Mouse (Mus musculus) heart, embryonic 16.5 days (tissue): ENCODE measurements around the gene Vwa5b1. TPM values are rescaled to one million over a fixed set of nuclear protein-coding genes. Genes with fewer than 3 reads are reported as not detected.

Experiments used
- ATAC-seq: fragments of 200-750 bp; cut with Nextera tagmentation; replicated peaks from 2 replicates; pipeline ENCODE4 v1.8.0; 2017; ENCODE audit warnings: moderate number of reproducible peaks; ENCODE audit not compliant: insufficient read depth, low FRiP score; ENCODE audit errors: extremely low read depth
- H3K27ac ChIP-seq: fragments of 300-500 bp; sonication (generic); 2 replicates; pipeline ENCODE4 v1.5.1; 2014; ENCODE audit warnings: mild to moderate bottlenecking, low read length, control low read depth, moderate library complexity
- H3K27me3 ChIP-seq: fragments of 300-500 bp; sonication (generic); 2 replicates; pipeline ENCODE4 v1.6.1; 2014; ENCODE audit warnings: low read length, mixed read lengths; ENCODE audit not compliant: control insufficient read depth, insufficient read depth
- H3K36me3 ChIP-seq: fragments of 300-500 bp; sonication (generic); 2 replicates; pipeline ENCODE4 v1.6.1; 2014; ENCODE audit not compliant: control insufficient read depth, insufficient read depth
- H3K4me1 ChIP-seq: fragments of 300-500 bp; sonication (generic); 2 replicates; pipeline ENCODE4 v1.6.1; 2014; ENCODE audit warnings: low read length, mixed read lengths; ENCODE audit not compliant: control insufficient read depth, insufficient read depth
- H3K4me2 ChIP-seq: fragments of 300-500 bp; sonication (generic); 2 replicates; pipeline ENCODE4 v1.6.1; 2014; ENCODE audit warnings: low read depth, mild to moderate bottlenecking, control low read depth, low read length
- H3K4me3 ChIP-seq: fragments of 300-500 bp; sonication (generic); 2 replicates; pipeline ENCODE4 v1.5.1; 2014; ENCODE audit warnings: mild to moderate bottlenecking, control low read depth, low read length
- H3K9ac ChIP-seq: fragments of 300-500 bp; sonication (generic); 2 replicates; pipeline ENCODE4 v1.6.1; 2014; ENCODE audit warnings: low read length, control low read depth
- H3K9me3 ChIP-seq: fragments of 300-500 bp; sonication (generic); replicated peaks from 2 replicates; pipeline ENCODE4 v1.6.1; 2016; ENCODE audit warnings: low read length; ENCODE audit not compliant: control insufficient read depth
- WGBS: fragments of 180-500 bp; shearing (Covaris S2); extraction: QIAGEN DNeasy Blood & Tissue Kit; methylation state at CpG from one replicate; pipeline ENCODE4 v1.1.7; 2014; 5-methylcytosine and 5-hydroxymethylcytosine counted together
- polyA plus RNA-seq: library from polyadenylated mRNA; unstranded; fragments of >200 nt; fragmentation: Nextera tagmentation; extraction: Ambion mirVana; gene quantifications from 2 replicates; pipeline ENCODE4 v1.2.1, GENCODE M21; 2015

Gene Vwa5b1
- polyA plus RNA-seq, 1 experiment from 2014 or later, result 0.08 TPM

DNA sequence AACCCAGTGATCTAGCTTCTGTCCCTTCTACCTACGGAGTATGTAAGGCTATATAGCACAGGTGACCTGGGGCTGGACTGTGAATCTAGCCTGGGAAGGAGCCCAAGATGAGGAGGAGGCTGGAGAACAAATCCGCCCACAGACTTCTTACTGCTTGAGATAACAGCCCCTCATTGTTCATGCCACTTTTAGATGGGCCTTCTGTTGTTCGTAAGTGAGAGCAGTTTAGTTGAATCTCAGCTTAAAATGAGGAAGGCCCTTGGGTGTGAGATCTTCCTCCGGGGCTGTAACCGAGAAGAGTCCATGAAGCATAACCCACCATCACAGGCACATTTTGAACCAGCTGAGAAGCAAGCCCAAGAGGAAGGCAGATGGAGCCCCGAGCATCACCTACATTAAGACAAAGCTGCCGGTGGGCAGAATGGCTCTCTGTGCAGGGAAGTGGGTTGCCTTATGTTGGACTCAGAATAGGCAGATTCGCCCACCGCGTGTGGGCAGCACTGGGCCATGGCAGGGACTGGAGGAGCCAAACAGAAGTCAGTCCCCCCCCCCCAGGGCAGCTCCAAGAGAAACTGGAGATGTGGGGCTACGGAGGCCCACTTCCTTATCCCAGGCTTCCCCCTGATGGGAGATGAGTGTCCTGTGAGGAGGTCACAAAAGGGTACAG is 24.4 kb upstream of the Vwa5b1 start:
- Histone ChIP-seq H3K36me3 (no peaks in the 10 kb centered on the region), H3K9me3 (no peaks in the 10 kb centered on the region), H3K4me2 (no peak overlapping the region), H3K4me1 (no peaks in the 10 kb centered on the region), H3K4me3 (no peak overlapping the region), H3K27ac (no peak overlapping the region), H3K9ac (no peak overlapping the region), H3K27me3 (no peaks in the 10 kb centered on the region; the same call in 1 of the 2 replicates)
- no peak for ATAC-seq
- WGBS, result 62% methylated on average over 11 of the region's 11 CpGs

DNA sequence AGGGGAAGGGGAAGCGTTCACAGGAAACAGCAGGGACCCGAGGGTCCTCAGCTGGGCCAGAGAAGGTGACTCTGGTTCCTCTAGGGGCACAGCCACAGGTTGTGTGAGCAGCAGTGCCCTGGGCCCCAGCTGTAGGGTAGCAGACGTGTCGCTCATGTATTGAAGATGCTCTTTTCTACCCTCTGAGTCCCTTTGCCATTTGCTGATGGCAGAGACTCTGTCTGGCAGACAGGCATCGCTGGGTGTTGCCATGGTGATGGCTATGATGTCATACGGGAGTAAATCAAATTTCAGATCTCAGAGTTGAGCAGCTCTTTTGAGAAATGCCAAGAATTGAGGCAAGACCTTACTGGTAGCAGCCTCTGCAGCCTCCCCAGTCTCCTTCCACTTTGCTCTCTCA is 17.4 kb upstream of the Vwa5b1 start:
- no peaks in the 10 kb centered on the region for H3K4me1 ChIP-seq
- H3K27ac ChIP-seq, result no peak overlapping the region
- no peak overlapping the region for H3K9ac ChIP-seq
- H3K9me3 ChIP-seq, result no peaks in the 10 kb centered on the region
- no peak overlapping the region for H3K4me2 ChIP-seq
- WGBS, result 42% methylated on average over 6 of the region's 6 CpGs
- ATAC-seq, result no peak
- H3K27me3 ChIP-seq, result no peaks in the 10 kb centered on the region
- no peaks in the 10 kb centered on the region for H3K36me3 ChIP-seq
- no peak overlapping the region for H3K4me3 ChIP-seq

DNA sequence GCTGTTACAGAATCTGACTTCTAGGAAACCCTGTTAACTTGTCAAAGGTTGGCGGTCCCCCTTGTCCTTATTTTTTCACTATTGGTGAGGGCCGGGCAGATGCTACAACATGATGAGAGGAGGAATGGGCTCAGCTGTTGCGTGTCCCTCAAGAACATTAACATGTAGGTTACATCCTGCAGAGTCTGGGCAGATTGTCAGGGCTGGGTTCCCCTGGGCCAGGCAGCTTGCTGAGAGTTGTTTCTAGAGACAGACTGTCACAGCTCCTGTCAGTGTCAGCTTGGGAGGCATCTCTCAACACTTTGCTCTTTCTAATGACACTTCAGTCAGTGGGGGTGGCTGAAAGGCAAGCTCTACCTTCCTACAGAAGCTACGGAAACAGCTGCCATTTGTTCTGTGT is 16.2 kb upstream of the Vwa5b1 start:
- ATAC-seq, result no peak
- H3K36me3 ChIP-seq, result no peaks in the 10 kb centered on the region
- no peak overlapping the region for H3K4me3 ChIP-seq
- WGBS, result 77% methylated on average over 4 of the region's 4 CpGs
- H3K9me3 ChIP-seq, result no peaks in the 10 kb centered on the region
- H3K9ac ChIP-seq, result no peak overlapping the region
- H3K4me2 ChIP-seq, result no peak overlapping the region
- no peaks in the 10 kb centered on the region for H3K27me3 ChIP-seq
- H3K4me1 ChIP-seq, result no peaks in the 10 kb centered on the region
- no peak overlapping the region for H3K27ac ChIP-seq

DNA sequence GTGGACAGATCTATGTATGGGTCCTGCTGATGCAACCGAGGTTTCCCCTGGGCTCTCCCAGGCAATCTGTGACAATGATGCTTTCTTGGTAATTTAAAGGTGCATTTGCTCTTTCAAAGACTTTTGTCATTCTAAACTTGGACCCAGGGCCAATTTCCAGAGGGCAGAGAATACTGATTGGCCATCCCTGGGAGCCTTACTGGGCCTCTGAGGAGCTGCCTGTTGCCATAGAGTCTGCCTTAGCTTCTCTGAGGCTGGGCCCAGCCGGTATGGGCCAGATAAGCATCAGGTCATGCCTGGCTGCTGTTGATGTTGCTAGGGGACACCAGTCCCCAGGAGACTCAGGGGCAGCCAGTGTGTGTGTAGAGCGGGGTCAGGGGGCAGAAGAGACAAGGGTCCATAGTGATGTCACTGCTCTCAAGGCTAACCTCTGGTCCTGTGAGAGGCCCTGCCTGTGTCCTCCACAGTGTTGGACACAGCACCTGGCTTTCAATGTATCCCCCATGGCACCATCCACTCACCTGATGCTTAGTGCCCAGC is 12.5 kb upstream of the Vwa5b1 start:
- Histone ChIP-seq H3K9me3 (no peaks in the 10 kb centered on the region), H3K27ac (no peak overlapping the region), H3K4me3 (no peak overlapping the region), H3K4me1 (no peaks in the 10 kb centered on the region), H3K36me3 (no peaks in the 10 kb centered on the region), H3K27me3 (no peaks in the 10 kb centered on the region), H3K9ac (no peak overlapping the region), H3K4me2 (no peak overlapping the region)
- 46% methylated on average over 3 of the region's 3 CpGs for WGBS
- no peak for ATAC-seq

DNA sequence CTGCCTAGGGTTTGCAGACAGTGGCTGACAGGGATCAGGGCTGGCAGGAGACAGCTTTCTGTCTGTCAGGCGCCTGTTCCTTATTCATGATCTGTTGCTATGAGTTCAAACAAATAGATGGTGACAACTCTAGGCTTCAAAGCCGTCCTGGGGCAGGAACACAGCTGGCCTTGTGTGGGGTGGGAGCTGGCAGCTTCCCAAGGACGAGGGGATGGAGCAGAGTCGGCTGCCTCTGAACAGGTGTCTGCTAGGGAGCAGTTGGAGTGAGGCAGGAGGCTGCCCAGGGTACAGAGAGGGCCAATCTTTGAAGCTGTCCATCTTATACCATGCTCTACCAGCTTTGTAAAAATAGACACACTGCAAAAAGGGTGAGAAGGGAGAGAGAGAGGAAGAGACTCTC is 6.6 kb upstream of the Vwa5b1 start:
- Histone ChIP-seq H3K9ac (no peak overlapping the region), H3K27me3 (no peaks in the 10 kb centered on the region), H3K9me3 (peaks cover 12% of the 10 kb centered on the region; the same call in 1 of the 2 replicates), H3K4me3 (no peak overlapping the region), H3K36me3 (no peaks in the 10 kb centered on the region), H3K27ac (no peak overlapping the region), H3K4me1 (no peaks in the 10 kb centered on the region), H3K4me2 (no peak overlapping the region)
- ATAC-seq, result no peak
- 19% methylated on average over 4 of the region's 4 CpGs for WGBS

DNA sequence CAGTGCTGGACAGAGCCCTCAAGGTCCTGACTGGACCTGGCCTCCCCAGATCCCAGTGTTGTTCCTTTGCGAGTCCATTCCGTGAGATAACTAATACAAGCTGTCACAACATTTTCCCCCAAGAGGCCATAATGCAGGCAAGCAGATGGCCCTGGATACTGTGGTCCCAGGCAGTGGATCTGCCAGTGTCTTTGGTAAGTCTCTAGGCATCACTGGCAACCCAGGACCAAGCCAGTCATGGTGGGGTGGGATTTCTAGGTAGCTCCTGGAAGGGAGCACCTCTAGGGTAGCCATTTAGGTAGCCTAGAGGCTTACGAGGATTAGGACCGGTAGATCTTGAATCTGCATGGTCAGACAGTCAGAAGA is 445 bp upstream of the Vwa5b1 start:
- no peaks in the 10 kb centered on the region for H3K27me3 ChIP-seq
- no peak overlapping the region for H3K4me2 ChIP-seq
- no peak overlapping the region for H3K27ac ChIP-seq
- 30% methylated on average over 4 of the region's 4 CpGs for WGBS
- H3K9me3 ChIP-seq, result peaks cover 4% of the 10 kb centered on the region; the same call in 1 of the 2 replicates
- no peak overlapping the region for H3K9ac ChIP-seq
- H3K4me1 ChIP-seq, result no peaks in the 10 kb centered on the region
- no peak overlapping the region for H3K4me3 ChIP-seq
- H3K36me3 ChIP-seq, result no peaks in the 10 kb centered on the region
- ATAC-seq, result no peak

DNA sequence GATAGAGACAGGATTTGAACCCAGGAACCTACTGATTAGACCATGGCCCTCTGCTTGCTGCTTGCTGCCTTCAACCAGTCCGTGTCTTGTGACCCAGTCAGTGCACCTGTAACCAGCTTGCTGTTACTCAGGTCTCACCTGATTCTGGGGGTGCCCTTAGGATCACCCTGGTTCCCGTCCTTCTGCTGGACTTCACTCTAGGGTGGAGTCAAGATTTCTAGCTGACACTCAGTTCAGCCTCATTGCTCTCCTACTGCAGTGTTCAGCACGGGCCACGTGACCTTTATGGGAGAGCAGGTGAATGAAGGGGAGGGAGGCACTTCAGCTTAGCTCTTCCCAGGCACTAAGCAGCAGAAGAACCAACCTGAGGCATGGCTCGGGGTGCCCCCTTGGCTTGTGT is 7.4 kb downstream of the Vwa5b1 start:
- Histone ChIP-seq H3K9ac (no peak overlapping the region), H3K36me3 (no peaks in the 10 kb centered on the region), H3K27me3 (no peaks in the 10 kb centered on the region), H3K9me3 (no peaks in the 10 kb centered on the region), H3K27ac (no peak overlapping the region), H3K4me2 (no peak overlapping the region), H3K4me3 (no peak overlapping the region), H3K4me1 (no peaks in the 10 kb centered on the region)
- 64% methylated on average over 5 of the region's 5 CpGs for WGBS
- ATAC-seq, result no peak

DNA sequence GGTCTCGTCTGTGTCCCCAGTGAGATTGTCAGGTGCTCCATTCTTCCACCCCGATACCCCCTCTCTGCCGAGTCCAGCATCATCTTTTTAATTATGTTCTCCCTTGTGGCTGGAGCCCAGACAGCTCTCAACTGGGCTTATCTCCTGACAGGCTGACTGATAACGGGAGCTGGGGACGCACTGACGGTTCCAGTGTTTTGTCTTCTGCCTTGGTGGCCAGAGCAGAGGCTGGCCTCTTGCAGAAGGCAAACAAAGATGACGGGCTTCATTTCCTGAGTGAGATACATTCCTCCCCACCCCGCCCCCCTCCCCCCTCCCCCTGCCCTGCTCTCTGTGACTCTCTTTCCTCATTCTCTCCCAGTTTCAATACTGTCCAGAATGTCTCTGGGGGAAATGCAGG is 21.2 kb downstream of the Vwa5b1 start:
- 1% methylated on average over 8 of the region's 8 CpGs for WGBS
- ATAC-seq, result no peak
- H3K36me3 ChIP-seq, result no peaks in the 10 kb centered on the region

DNA sequence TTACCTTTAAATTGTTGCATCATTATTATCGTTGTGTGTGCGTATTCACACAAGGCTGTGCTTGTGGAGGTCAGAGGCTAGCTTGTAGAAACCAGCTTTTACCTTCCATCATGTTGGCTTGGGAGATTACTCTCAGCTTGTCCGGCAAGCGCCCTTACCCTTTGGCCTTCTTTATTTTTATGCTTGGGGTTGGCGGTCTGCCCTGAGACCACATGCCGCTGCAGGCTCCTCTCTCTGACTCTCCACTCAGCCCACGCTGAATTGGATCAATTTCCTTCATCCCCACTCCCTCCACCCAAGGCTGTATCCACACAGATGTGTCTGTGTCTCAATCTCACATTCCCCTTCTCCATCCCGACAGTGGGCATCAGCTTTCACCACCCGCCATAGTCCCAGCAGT is 33.8 kb downstream of the Vwa5b1 start:
- H3K4me3 ChIP-seq, result no peak overlapping the region
- ATAC-seq, result no peak
- no peak overlapping the region for H3K27ac ChIP-seq
- H3K27me3 ChIP-seq, result peaks cover 8% of the 10 kb centered on the region
- H3K9me3 ChIP-seq, result no peaks in the 10 kb centered on the region
- no peaks in the 10 kb centered on the region for H3K36me3 ChIP-seq
- no peak overlapping the region for H3K4me2 ChIP-seq
- H3K4me1 ChIP-seq, result no peaks in the 10 kb centered on the region
- no peak overlapping the region for H3K9ac ChIP-seq
- 64% methylated on average over 9 of the region's 9 CpGs for WGBS

More for the DNA sequence above, 21.2 kb downstream of the Vwa5b1 start:
- H3K9me3 ChIP-seq, result no peaks in the 10 kb centered on the region
- H3K9ac ChIP-seq, result no peak overlapping the region
- H3K27me3 ChIP-seq, result 0 out of 2 replicates have a peak, but pooled peaks cover 3% of the 10 kb centered on the region
- no peak overlapping the region for H3K4me2 ChIP-seq
- no peak overlapping the region for H3K4me3 ChIP-seq
- H3K27ac ChIP-seq, result no peak overlapping the region
- no peaks in the 10 kb centered on the region for H3K4me1 ChIP-seq
